In genomic region chr19:10238477-10238876, GRCm38 (mm10) we compare ENCODE assay signal across 13 mouse cellular contexts. TPM values are rescaled to one million over a fixed set of nuclear protein-coding genes. Genes with fewer than 3 reads are reported as not detected.
DNase-seq lines count a peak whose midpoint lies in the region; ATAC-seq lines count a peak whose summit lies in the region.
"Had no signal": no experiment of that assay in that cellular context is flagged by ENCODE, and none has a peak within 500 bp of the region (broad histone marks: within the 10 kb centered on the region; RNA-seq: fewer than 3 reads in every experiment).

No protein-coding gene starts in this region.

- WGBS in heart, embryonic 10.5 days, result 22% methylated on average over 3 of the region's 3 CpGs
- 32% methylated on average over 3 of the region's 3 CpGs for WGBS in heart, embryonic 15.5 days
- 8% methylated on average over 3 of the region's 3 CpGs for WGBS in liver, embryonic 13.5 days (ENCODE audit: insufficient replicate concordance)
- 55% methylated on average over 3 of the region's 3 CpGs for WGBS in forebrain, embryonic 14.5 days

- peak; percentile 56; the same call in 1 of the 2 replicates for ATAC-seq in heart, embryonic 15.5 days (replicated peaks; ENCODE audit: insufficient number of reproducible peaks, insufficient read depth, low FRiP score, low read depth)
- ATAC-seq in liver, embryonic 13.5 days (ENCODE audit: low read depth), result peak; percentile 13; the same call in 1 of the 2 replicates
- 0 out of 2 replicates have a peak, but pooled peaks have one; percentile 24 for ATAC-seq in megakaryocyte progenitor cell, adult 5-6 weeks (replicated peaks; ENCODE audit: poor library complexity)
- no peak for ATAC-seq in forebrain, embryonic 14.5 days

- H3K4me1 ChIP-seq in heart, embryonic 10.5 days, result peaks cover 59% of the 10 kb centered on the region
- H3K4me1 ChIP-seq in heart, embryonic 15.5 days (replicated peaks), result peaks cover 22% of the 10 kb centered on the region
- peaks cover 53% of the 10 kb centered on the region for H3K4me1 ChIP-seq in liver, embryonic 13.5 days (replicated peaks)
- H3K4me1 ChIP-seq in forebrain, embryonic 14.5 days (ENCODE audit: control insufficient read depth, insufficient read depth, low read length), result peaks cover 5% of the 10 kb centered on the region

- peaks cover 1% of the 10 kb centered on the region; the same call in 1 of the 2 replicates for H3K36me3 ChIP-seq in heart, embryonic 10.5 days
- no peaks in the 10 kb centered on the region for H3K36me3 ChIP-seq in heart, embryonic 15.5 days
- no peaks in the 10 kb centered on the region for H3K36me3 ChIP-seq in liver, embryonic 13.5 days
- no peaks in the 10 kb centered on the region for H3K36me3 ChIP-seq in forebrain, embryonic 14.5 days (ENCODE audit: control insufficient read depth, insufficient read depth, low read length)
- H3K36me3 ChIP-seq: forebrain, embryonic 10.5 days; G1E; hindbrain, embryonic 15.5 days had no signal

- peak overlapping the region; percentile 91 for H3K27ac ChIP-seq in heart, embryonic 10.5 days
- H3K27ac ChIP-seq in heart, embryonic 15.5 days, result peak overlapping the region; percentile 37
- peak overlapping the region; percentile 41; the same call in 1 of the 2 replicates for H3K27ac ChIP-seq in liver, embryonic 13.5 days
- H3K27ac ChIP-seq in forebrain, embryonic 14.5 days (ENCODE audit: low read depth, low read length), result no peak overlapping the region
- H3K27ac ChIP-seq: forebrain, embryonic 10.5 days; hindbrain, embryonic 15.5 days had no signal

- intact Hi-C loops in gastrocnemius, postnatal 14 days (cut with DNase I; ENCODE audit: low total_unique reads), result no loop called here

- H3K4me3 ChIP-seq in heart, embryonic 10.5 days, result peak overlapping the region; percentile 71
- no peak overlapping the region for H3K4me3 ChIP-seq in heart, embryonic 15.5 days
- H3K4me3 ChIP-seq in liver, embryonic 13.5 days (replicated peaks), result no peak overlapping the region; the same call in 1 of the 2 replicates
- H3K4me3 ChIP-seq in forebrain, embryonic 14.5 days (ENCODE audit: low read depth, low read length), result no peak overlapping the region
- H3K4me3 ChIP-seq: forebrain, embryonic 10.5 days; hindbrain, embryonic 15.5 days had no signal

- H3K9ac ChIP-seq in heart, embryonic 15.5 days, result no peak overlapping the region
- H3K9ac ChIP-seq in liver, embryonic 13.5 days, result peak overlapping the region; percentile 22; the same call in 1 of the 2 replicates
- H3K9ac ChIP-seq in forebrain, embryonic 14.5 days (ENCODE audit: low read length), result no peak overlapping the region
- H3K9ac ChIP-seq: hindbrain, embryonic 15.5 days had no signal

- DNase-seq in heart, embryonic 10.5 days (ENCODE audit: low spot score), result peak; percentile 82
- DNase-seq in heart, adult 8-10 months (ENCODE audit: low spot score), result no peak
- DNase-seq in liver, embryonic 13.5 days, result no peak
- DNase-seq in gastrocnemius, postnatal 14 days, result no peak
- DNase-seq in neural tube, embryonic 10.5 days (ENCODE audit: extremely low spot score, low spot score), result no peak
- no peak for DNase-seq in forebrain, embryonic 14.5 days (ENCODE audit: low spot score)
- DNase-seq: gastrocnemius, postnatal 25 days; kidney, postnatal 10 days had no signal

- H3K4me2 ChIP-seq in heart, embryonic 15.5 days, result peak overlapping the region; percentile 13; the same call in 1 of the 2 replicates
- peak overlapping the region; percentile 77 for H3K4me2 ChIP-seq in liver, embryonic 13.5 days
- no peak overlapping the region for H3K4me2 ChIP-seq in forebrain, embryonic 14.5 days (ENCODE audit: low read length)
- H3K4me2 ChIP-seq: hindbrain, embryonic 15.5 days had no signal

- no peaks in the 10 kb centered on the region for H3K9me3 ChIP-seq in heart, embryonic 10.5 days
- H3K9me3 ChIP-seq in heart, embryonic 15.5 days (replicated peaks), result no peaks in the 10 kb centered on the region
- H3K9me3 ChIP-seq in liver, embryonic 13.5 days (replicated peaks), result no peaks in the 10 kb centered on the region
- H3K9me3 ChIP-seq in forebrain, embryonic 14.5 days (replicated peaks; ENCODE audit: control insufficient read depth, low read length), result no peaks in the 10 kb centered on the region
- H3K9me3 ChIP-seq: forebrain, embryonic 10.5 days; hindbrain, embryonic 15.5 days had no signal

- H3K27me3 ChIP-seq in heart, embryonic 10.5 days (ENCODE audit: insufficient read depth, poor library complexity, severe bottlenecking), result peaks cover 21% of the 10 kb centered on the region; the same call in 1 of the 2 replicates
- peaks cover 21% of the 10 kb centered on the region for H3K27me3 ChIP-seq in heart, embryonic 15.5 days
- peaks cover 28% of the 10 kb centered on the region for H3K27me3 ChIP-seq in liver, embryonic 13.5 days
- H3K27me3 ChIP-seq in forebrain, embryonic 14.5 days (replicated peaks; ENCODE audit: control insufficient read depth, insufficient read depth, low read length), result peaks cover 11% of the 10 kb centered on the region

RNA-seq across cellular contexts. Expression of gene Myrf, which starts 2.1 kb away (rescaled TPM):
- polyA plus RNA-seq in heart, embryonic 10.5 days (2016; fragmentation: Nextera tagmentation; extraction: Ambion mirVana), result 17.4 and 30.6 TPM in 2 replicates
- 1 to 10 TPM; 4.1 to 8.0 (median 7.2) TPM for total RNA-seq in heart, adult 8-10 months (2022)
- 4.8 and 7.8 TPM in 2 replicates for polyA plus RNA-seq in heart, embryonic 15.5 days (2015; fragmentation: Nextera tagmentation; extraction: Ambion mirVana)
- 3.2 and 3.4 TPM in 2 replicates for polyA plus RNA-seq in liver, embryonic 13.5 days (2015; fragmentation: Nextera tagmentation; extraction: Ambion mirVana)
- total RNA-seq in megakaryocyte progenitor cell, adult 5-6 weeks (2015), result not detected in 2 replicates
- not detected in 2 replicates for total RNA-seq in megakaryocyte progenitor cell, adult 5-6 weeks (2017)
- under 1 TPM in 1 of 2 experiments, not detected in 1; 0.08 TPM for total RNA-seq in gastrocnemius, postnatal 14 days (2021)
- 0.20 and 0.40 TPM in 2 replicates for polyA plus RNA-seq in forebrain, embryonic 14.5 days (2014; fragmentation: Nextera tagmentation; extraction: Ambion mirVana)
- total RNA-seq: gastrocnemius, postnatal 25 days had no signal
- polyA plus RNA-seq: G1E had no signal

RNA-seq across cellular contexts. Expression of gene Fen1, which starts 34.5 kb away (rescaled TPM):
- 96.5 and 128 TPM in 2 replicates for polyA plus RNA-seq in heart, embryonic 10.5 days (2016; fragmentation: Nextera tagmentation; extraction: Ambion mirVana)
- total RNA-seq in heart, adult 8-10 months (2022), result 1 to 10 TPM; 3.5 to 5.3 (median 4.9) TPM
- polyA plus RNA-seq in heart, embryonic 15.5 days (2015; fragmentation: Nextera tagmentation; extraction: Ambion mirVana), result 39.9 and 53.3 TPM in 2 replicates
- polyA plus RNA-seq in liver, embryonic 13.5 days (2015; fragmentation: Nextera tagmentation; extraction: Ambion mirVana), result 190 and 208 TPM in 2 replicates
- total RNA-seq in megakaryocyte progenitor cell, adult 5-6 weeks (2015), result 56.9 and 61.1 TPM in 2 replicates
- total RNA-seq in megakaryocyte progenitor cell, adult 5-6 weeks (2017), result 125 and 135 TPM in 2 replicates
- 1 to 10 TPM; 4.2 to 6.2 TPM for total RNA-seq in gastrocnemius, postnatal 14 days (2021)
- polyA plus RNA-seq in forebrain, embryonic 14.5 days (2014; fragmentation: Nextera tagmentation; extraction: Ambion mirVana), result 53.4 and 63.9 TPM in 2 replicates

RNA-seq across cellular contexts. Expression of gene Tmem258, which starts 34.7 kb away (rescaled TPM):
- polyA plus RNA-seq in heart, embryonic 10.5 days (2016; fragmentation: Nextera tagmentation; extraction: Ambion mirVana), result 384 and 400 TPM in 2 replicates
- 100 to 1,000 TPM; 163 to 218 (median 190) TPM for total RNA-seq in heart, adult 8-10 months (2022)
- 351 and 380 TPM in 2 replicates for polyA plus RNA-seq in heart, embryonic 15.5 days (2015; fragmentation: Nextera tagmentation; extraction: Ambion mirVana)
- 332 and 375 TPM in 2 replicates for polyA plus RNA-seq in liver, embryonic 13.5 days (2015; fragmentation: Nextera tagmentation; extraction: Ambion mirVana)
- 308 and 313 TPM in 2 replicates for total RNA-seq in megakaryocyte progenitor cell, adult 5-6 weeks (2015)
- total RNA-seq in megakaryocyte progenitor cell, adult 5-6 weeks (2017), result 149 and 204 TPM in 2 replicates
- total RNA-seq in gastrocnemius, postnatal 14 days (2021), result 10 to 100 TPM; 92.6 to 96.5 TPM
- 380 and 505 TPM in 2 replicates for polyA plus RNA-seq in forebrain, embryonic 14.5 days (2014; fragmentation: Nextera tagmentation; extraction: Ambion mirVana)

RNA-seq across cellular contexts. Expression of gene Fads1, which starts 55.8 kb away (rescaled TPM):
- 76.6 and 89.6 TPM in 2 replicates for polyA plus RNA-seq in heart, embryonic 10.5 days (2016; fragmentation: Nextera tagmentation; extraction: Ambion mirVana)
- 10 to 100 TPM; 19.6 to 26.2 (median 23.4) TPM for total RNA-seq in heart, adult 8-10 months (2022)
- 39.4 and 52.1 TPM in 2 replicates for polyA plus RNA-seq in heart, embryonic 15.5 days (2015; fragmentation: Nextera tagmentation; extraction: Ambion mirVana)
- polyA plus RNA-seq in liver, embryonic 13.5 days (2015; fragmentation: Nextera tagmentation; extraction: Ambion mirVana), result 60.2 and 77.5 TPM in 2 replicates
- total RNA-seq in megakaryocyte progenitor cell, adult 5-6 weeks (2015), result 14.9 and 22.2 TPM in 2 replicates
- total RNA-seq in megakaryocyte progenitor cell, adult 5-6 weeks (2017), result 9.4 and 10.0 TPM in 2 replicates
- 10 to 100 TPM; 10.5 to 16.5 TPM for total RNA-seq in gastrocnemius, postnatal 14 days (2021)
- polyA plus RNA-seq in forebrain, embryonic 14.5 days (2014; fragmentation: Nextera tagmentation; extraction: Ambion mirVana), result 104 and 125 TPM in 2 replicates
